Mouse (Mus musculus) right cerebral cortex, postnatal 36 days (tissue): Measurements from ENCODE around the gene Nfyc.

Source experiments
- DNase-seq, 2 experiments: peaks; one replicate each; pipeline ENCODE4 v3.0.0; 2022; ENCODE audit warnings: low spot score in 2 of 2, mixed read lengths in 1 of 2

Gene Nfyc

GRCm38 (mm10) chr4:120825577-120826326 lies 5.6 kb downstream of the Nfyc start:
- DNase-seq, result peak; percentile 95

- DNase-seq, result peak; percentile 92 to 94
Measured at GRCm38 (mm10) chr4:120825100-120825553, 6.2 kb downstream of the Nfyc start.

DNA sequence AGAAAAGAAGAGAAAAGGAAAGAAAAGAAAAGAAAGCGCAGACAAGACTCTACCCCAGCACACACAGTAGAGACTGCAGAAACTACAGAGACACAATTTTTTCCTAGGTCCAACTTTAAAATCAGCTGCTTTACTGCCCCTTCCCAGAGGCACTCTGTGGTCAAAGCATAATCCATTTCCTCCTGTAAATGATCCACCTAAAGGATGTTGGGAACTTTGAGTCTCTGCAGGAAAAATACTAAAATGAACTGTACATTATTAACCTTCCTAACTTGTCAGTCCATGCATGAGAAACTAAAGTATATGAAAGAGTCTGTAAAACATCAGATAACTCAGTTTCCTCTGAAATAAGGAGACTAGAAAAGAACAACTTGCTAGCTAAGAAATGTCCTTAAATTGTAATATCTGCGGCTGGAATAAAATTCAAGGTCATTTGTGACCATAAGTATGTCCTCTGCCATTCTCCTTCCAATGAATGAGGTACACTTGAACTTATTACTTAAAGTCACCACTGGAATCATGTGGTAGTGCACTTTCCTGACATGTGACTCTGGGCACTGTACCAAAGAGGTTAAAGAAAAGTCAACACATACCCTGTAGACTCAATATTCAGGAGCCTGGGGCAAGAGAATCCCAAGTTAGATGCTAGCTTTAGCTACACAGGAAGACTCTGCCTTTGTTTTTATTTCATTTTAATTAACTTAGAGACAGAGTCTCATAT lies 9.0 kb downstream of the Nfyc start:
- no peak for DNase-seq

- DNase-seq, result no peak
Measured at GRCm38 (mm10) chr4:120819871-120820270, 11.5 kb downstream of the Nfyc start.

GRCm38 (mm10) chr4:120819296-120819695 lies 12.1 kb downstream of the Nfyc start:
- DNase-seq, result no peak

- no peak for DNase-seq
Measured at GRCm38 (mm10) chr4:120817951-120818350, 13.4 kb downstream of the Nfyc start.

GRCm38 (mm10) chr4:120817002-120817774 lies 14.2 kb downstream of the Nfyc start:
- no peak for DNase-seq

DNA sequence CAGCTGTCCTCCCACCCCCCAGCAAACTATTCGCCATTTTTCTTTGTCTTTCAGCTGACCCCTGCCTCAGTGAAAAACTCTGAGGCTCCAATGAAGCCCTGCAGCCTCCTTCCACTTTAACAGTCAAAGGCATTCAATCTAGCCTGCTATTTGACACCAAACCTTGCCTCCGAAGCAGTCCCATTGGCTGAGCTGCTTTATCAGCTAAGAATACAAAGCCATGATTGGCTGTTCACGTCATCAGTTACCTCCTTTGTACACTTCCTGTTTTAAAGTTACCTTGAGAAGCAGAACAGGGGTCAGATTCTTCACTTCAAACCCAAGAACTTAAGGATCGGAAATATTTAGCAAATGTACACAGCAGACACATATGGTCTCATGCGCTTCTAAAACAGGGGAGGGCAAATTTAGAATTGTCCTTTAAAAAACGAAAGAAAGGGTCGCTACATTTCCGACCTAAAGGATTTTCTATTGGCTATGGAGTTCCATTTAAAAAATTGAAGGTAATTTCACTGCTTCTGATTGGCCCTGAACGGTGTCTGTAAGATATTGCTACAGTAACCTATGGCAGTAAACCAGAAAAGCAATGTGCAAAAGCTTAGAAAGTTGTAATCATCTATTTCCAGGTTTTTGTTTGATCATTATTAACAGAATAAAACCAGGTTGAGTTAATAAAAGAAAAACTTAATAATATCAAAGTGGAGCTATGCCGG lies 15.6 kb downstream of the Nfyc start:
- peak; percentile 82 to 91 for DNase-seq

DNA sequence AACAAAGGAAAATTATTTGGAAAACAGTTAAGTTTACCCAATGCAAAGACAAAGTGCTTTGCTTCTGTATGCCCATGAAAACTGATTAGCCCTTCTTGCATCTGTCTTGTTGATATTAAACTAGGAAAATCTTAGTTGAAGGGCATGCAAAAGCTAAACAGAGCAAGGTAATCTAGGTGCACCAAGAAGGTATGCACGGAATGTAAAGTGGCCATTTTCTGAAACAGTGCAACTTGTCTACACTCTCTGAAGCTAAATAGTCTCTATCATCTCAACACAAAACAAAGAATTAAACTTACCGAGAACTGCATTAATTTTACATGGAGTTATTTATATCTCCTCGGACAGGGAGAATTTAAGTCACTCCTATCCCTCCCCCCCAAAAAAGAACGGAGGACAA lies 16.2 kb downstream of the Nfyc start:
- no peak for DNase-seq

DNA sequence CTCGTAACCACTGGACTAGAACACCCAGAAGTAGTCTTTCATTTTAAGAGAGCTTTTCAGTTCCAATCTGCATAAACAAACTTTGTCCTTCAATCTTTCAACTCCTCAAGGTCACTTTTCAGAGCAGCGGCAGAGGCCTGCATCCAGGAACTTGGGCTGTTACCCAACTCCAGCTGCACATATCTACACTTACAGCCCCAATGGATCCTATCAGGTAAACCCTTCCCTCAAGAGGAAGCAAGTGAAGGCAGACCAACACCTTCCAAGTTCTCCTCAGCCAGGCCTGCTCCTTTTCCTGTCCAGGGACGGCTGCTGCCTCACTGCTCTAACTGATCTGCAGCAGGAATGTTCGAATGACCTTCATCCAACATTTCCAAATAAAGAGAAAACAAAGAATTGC lies 17.2 kb downstream of the Nfyc start:
- no peak for DNase-seq

- no peak for DNase-seq
Measured at GRCm38 (mm10) chr4:120813762-120814161, 17.6 kb downstream of the Nfyc start.

DNA sequence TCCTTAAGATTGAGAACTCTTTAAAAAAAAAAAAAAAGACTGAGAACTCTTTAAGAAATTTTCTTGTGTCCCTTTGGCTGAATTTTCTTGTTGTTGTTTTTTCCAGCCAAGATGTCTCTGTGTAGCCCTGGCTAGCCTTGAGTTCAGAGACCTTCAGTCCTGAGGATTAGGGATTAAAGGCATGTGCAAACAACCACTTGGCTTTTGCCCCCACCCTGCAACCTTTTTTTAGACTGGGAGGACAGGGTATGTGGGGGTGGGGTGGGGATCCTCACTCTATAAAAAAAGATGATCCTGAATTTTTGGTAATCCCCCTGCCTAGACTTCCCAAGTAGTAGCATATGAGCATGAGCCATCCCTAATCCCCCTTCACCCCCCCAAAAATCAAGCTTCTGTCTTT lies 25.6 kb downstream of the Nfyc start:
- no peak for DNase-seq

GRCm38 (mm10) chr4:120801446-120801845 lies 29.9 kb downstream of the Nfyc start:
- no peak for DNase-seq

DNA sequence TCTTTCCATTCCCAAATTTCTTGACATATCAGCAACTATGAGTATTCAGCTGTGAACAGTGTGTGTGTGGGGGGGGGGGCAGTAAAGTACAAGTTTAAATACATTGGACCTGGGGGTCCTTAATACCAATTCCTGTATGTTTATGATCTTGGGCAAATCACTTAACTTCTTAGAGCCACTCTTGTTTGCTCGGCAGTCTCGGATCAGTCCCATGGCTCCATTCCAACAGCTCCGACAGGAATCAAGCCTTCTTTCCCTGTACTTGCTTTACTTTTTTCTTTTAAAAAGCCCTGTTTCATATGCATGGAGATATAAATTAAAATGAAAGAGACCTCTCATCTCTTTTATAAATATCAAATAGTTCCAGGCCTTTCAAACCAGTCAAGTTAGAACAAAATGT lies 30.7 kb downstream of the Nfyc start:
- no peak for DNase-seq

DNA sequence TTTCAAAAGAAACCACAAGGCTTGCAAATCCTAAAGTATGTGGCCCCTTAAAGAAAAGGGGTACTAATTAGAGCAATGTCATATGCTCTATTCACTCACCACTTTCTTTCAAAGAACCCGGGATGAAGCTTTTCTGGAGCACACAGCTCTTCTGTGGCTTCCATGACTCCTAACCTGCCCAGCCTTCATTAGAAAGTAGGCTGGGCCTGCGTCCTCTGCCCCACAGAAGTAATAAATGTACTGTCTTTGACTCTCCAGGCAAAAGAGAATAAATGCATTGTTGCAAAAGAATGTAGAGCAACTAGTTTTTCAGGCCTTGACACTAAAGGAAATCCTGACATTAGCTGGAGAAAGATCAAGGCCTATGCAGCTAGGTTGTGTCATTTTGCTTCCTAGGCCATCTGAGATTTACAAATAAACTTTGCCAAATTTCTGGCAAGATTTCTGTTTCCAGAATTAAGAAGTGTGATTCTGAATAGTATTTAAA lies 31.6 kb downstream of the Nfyc start:
- no peak for DNase-seq

- DNase-seq, result no peak
Measured at GRCm38 (mm10) chr4:120797985-120798725, 33.2 kb downstream of the Nfyc start.

- DNase-seq, result no peak
Measured at GRCm38 (mm10) chr4:120796687-120797086, 34.7 kb downstream of the Nfyc start.

DNA sequence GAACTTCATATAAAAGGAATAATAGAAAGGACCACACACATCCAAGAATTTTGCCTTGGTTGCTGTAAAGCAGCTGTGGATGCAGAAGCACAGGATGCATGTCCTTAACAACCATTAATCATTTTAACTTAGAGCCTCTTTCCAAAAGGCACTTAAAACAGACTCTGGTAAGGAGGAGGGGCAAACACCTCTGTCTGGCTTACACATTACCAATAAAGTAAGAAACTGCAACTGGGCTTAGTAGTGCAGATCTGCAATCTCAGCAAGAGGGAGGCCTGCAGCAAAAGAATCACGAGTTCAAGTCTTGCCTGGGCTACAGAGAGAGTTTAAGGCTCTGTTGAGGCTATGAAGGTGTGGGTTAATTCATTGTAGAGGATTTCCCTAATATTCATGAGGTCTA lies 35.7 kb downstream of the Nfyc start:
- DNase-seq, result no peak

DNA sequence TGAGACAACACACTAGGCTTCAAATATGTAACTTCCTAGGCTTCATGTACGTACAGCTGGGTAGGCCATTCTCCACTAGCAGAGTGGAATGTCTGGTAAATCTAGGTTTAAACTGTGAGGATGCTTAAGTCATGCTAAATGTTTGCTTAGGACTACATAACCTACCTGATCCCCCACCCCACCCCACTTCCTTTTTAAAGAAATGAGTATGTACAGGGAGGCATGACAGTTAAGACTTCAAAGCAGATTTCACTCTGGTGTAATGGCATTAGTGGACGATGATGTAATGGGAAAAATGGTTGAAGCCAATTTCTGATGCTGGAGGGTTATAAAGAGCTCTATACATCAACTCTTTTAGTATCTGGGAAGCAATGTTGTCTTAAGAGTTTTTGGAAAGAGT lies 38.5 kb downstream of the Nfyc start:
- DNase-seq, result no peak

DNA sequence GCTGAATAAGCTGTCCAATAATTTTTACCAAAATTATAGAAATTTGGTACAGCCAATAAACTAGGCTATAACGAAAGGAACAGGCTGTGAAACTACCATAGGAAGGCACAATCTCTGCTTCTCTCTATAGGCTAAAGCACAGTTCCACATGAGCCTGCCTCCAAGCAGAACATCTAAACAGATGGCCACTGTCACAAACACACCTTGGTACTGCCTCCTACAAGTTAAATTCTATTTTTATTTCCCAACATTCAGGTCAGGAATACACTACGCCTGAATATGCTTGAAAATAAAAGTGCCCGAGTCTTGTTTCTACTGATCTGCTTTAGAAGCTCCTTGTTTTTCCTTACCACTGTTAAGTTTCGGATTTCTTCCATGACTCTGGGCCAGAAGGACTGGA lies 41.3 kb downstream of the Nfyc start:
- DNase-seq, result no peak

GRCm38 (mm10) chr4:120755801-120756200 lies 75.6 kb downstream of the Nfyc start:
- DNase-seq, result no peak
